Mouse (Mus musculus): ENCODE results near the gene Pitpnm2. TPM values are rescaled to one million over a fixed set of nuclear protein-coding genes. Genes with fewer than 3 reads are reported as not detected.

Gene Pitpnm2
- polyA plus RNA-seq, 2 experiments: 1.9 to 4.7 TPM

DNA sequence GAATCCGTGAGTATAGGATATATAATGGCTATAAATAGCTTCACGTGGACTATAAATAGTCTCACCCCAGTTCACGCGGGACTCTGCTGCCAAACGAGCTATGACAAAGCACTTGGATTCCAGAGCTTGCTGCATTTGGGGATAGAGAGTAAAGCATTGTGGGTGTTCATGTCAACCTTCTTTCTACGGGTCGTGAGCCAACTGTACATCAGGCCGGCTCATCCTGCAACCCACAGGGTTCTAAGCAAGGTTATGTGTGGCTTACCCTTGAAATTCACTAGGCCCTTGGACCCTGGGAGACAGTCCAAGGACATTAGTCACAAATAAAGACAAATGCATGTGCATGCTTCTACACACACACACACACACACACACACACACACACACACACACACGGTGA is 77.8 kb downstream of the Pitpnm2 start:
- no peak for TF ChIP-seq CTCF (IDR thresholded peaks at IDR 0.05; ENCODE audit: low read depth)
- no peak for TF ChIP-seq EP300 (IDR thresholded peaks at IDR 0.05; ENCODE audit: low read depth)
- Histone ChIP-seq H3K4me2 (ENCODE audit: low read depth) (no peak overlapping the region), H3K9me3 (ENCODE audit: control insufficient read depth, low read length) (no peaks in the 10 kb centered on the region), H3K27ac (no peak overlapping the region), H3K36me3 (replicated peaks; ENCODE audit: control insufficient read depth, insufficient read depth, low read depth) (no peaks in the 10 kb centered on the region), H3K4me3 (ENCODE audit: insufficient read depth in 1 of 2, low read depth in 2 of 2, low read length in 2 of 2) (no peak overlapping the region), H3K4me1 (replicated peaks; ENCODE audit: control insufficient read depth in 2 of 2, insufficient read depth in 2 of 2, low read length in 1 of 2) (peaks cover 0 to 21% of the 10 kb centered on the region in 2 experiments; a peak in 2 of 4 replicates), H3K27me3 (ENCODE audit: control insufficient read depth, insufficient read depth, low read length) (no peaks in the 10 kb centered on the region), H3K9ac (replicated peaks) (no peak overlapping the region)
- DNase-seq (ENCODE audit: low read depth in 3 of 3, low spot score in 3 of 3): no peak
- WGBS (ENCODE audit: insufficient replicate concordance): 58% methylated on average over 9 of the region's 9 CpGs
- ATAC-seq (ENCODE audit: insufficient read depth): no peak

DNA sequence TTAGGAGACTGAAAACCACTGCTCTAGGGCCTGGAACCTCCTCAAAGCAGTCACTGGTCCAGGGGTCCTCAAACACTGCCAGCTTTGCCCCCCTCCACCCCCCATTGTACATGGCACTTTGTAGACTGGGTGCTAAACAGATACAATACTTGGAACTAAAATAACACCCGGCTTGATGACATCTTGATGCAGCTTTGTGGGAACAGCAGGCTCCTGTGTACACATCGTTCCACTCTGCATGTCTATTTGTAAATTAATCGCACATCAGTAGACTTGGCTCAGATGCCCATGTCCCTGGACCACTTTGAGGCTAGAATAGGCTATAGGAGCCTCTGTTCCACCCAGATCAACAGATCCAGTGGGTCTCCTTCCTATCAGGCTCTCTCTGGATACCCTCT is 80.3 kb downstream of the Pitpnm2 start:
- Histone ChIP-seq H3K4me1 (replicated peaks; ENCODE audit: control insufficient read depth in 2 of 2, insufficient read depth in 2 of 2, low read length in 1 of 2) (peaks cover 0 to 24% of the 10 kb centered on the region in 2 experiments; a peak in 2 of 4 replicates), H3K9me3 (ENCODE audit: control insufficient read depth, low read length) (no peaks in the 10 kb centered on the region), H3K27me3 (ENCODE audit: control insufficient read depth, insufficient read depth, low read length) (no peaks in the 10 kb centered on the region), H3K4me3 (ENCODE audit: insufficient read depth in 1 of 2, low read depth in 2 of 2, low read length in 2 of 2) (no peak overlapping the region), H3K9ac (replicated peaks) (no peak overlapping the region), H3K4me2 (ENCODE audit: low read depth) (no peak overlapping the region), H3K27ac (no peak overlapping the region), H3K36me3 (replicated peaks; ENCODE audit: control insufficient read depth, insufficient read depth, low read depth) (no peaks in the 10 kb centered on the region)
- WGBS (ENCODE audit: insufficient replicate concordance): 77% methylated on average over 3 of the region's 3 CpGs
- no peak for DNase-seq (ENCODE audit: low read depth in 3 of 3, low spot score in 3 of 3)
- ATAC-seq (ENCODE audit: insufficient read depth): no peak
- no peak for TF ChIP-seq EP300 (IDR thresholded peaks at IDR 0.05; ENCODE audit: low read depth)
- no peak for TF ChIP-seq CTCF (IDR thresholded peaks at IDR 0.05; ENCODE audit: low read depth)

GRCm38 (mm10) chr5:124168428-124169223 is 80.9 kb downstream of the Pitpnm2 start:
- H3K4me1 ChIP-seq (replicated peaks; ENCODE audit: control insufficient read depth in 2 of 2, insufficient read depth in 2 of 2, low read length in 1 of 2): peaks cover 0 to 22% of the 10 kb centered on the region in 2 experiments; a peak in 2 of 4 replicates
- no peak for ATAC-seq (ENCODE audit: insufficient read depth)

DNA sequence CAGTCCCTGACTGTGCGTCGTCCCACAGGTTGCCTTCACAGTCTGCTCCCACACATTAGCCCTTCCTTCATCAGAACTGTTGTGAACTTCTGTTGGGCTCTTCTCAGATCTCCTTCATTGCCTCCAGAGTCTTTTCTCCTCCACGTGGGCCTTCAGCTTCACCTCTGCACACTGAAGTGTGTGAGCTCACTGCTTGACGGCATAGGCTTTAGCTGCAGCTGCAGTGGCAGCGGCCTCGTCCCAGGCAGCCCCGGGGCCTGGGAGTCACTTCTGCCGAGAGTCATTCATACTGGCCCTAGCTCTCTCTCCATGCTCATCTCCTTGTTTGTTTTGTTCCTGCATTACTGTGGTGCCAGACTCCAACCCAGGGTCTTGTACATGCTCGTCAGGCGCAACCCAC is 81.9 kb downstream of the Pitpnm2 start:
- Histone ChIP-seq H3K36me3 (replicated peaks; ENCODE audit: control insufficient read depth, insufficient read depth, low read depth) (no peaks in the 10 kb centered on the region), H3K4me2 (ENCODE audit: low read depth) (no peak overlapping the region), H3K4me1 (replicated peaks; ENCODE audit: control insufficient read depth in 2 of 2, insufficient read depth in 2 of 2, low read length in 1 of 2) (peaks cover 0 to 21% of the 10 kb centered on the region in 2 experiments; a peak in 2 of 4 replicates), H3K9ac (replicated peaks) (no peak overlapping the region), H3K4me3 (ENCODE audit: insufficient read depth in 1 of 2, low read depth in 2 of 2, low read length in 2 of 2) (no peak overlapping the region), H3K9me3 (ENCODE audit: control insufficient read depth, low read length) (no peaks in the 10 kb centered on the region), H3K27ac (no peak overlapping the region), H3K27me3 (ENCODE audit: control insufficient read depth, insufficient read depth, low read length) (no peaks in the 10 kb centered on the region)
- DNase-seq (ENCODE audit: low read depth in 3 of 3, low spot score in 3 of 3) (no peak), ATAC-seq (ENCODE audit: insufficient read depth) (no peak)
- WGBS (ENCODE audit: insufficient replicate concordance): 68% methylated on average over 10 of the region's 10 CpGs
- no peak for TF ChIP-seq EP300 (IDR thresholded peaks at IDR 0.05; ENCODE audit: low read depth)
- TF ChIP-seq CTCF (IDR thresholded peaks at IDR 0.05; ENCODE audit: low read depth): no peak

More at GRCm38 (mm10) chr5:124168428-124169223, 80.9 kb downstream of the Pitpnm2 start:
- DNase-seq (ENCODE audit: low read depth in 3 of 3, low spot score in 3 of 3): no peak
- no peak overlapping the region for H3K4me3 ChIP-seq (ENCODE audit: insufficient read depth in 1 of 2, low read depth in 2 of 2, low read length in 2 of 2)
- no peaks in the 10 kb centered on the region for H3K27me3 ChIP-seq (ENCODE audit: control insufficient read depth, insufficient read depth, low read length)
- no peak overlapping the region for H3K4me2 ChIP-seq (ENCODE audit: low read depth)
- TF ChIP-seq EP300 (IDR thresholded peaks at IDR 0.05; ENCODE audit: low read depth) (no peak), CTCF (IDR thresholded peaks at IDR 0.05; ENCODE audit: low read depth) (no peak)
- no peak overlapping the region for H3K27ac ChIP-seq
- H3K9ac ChIP-seq (replicated peaks): no peak overlapping the region
- H3K36me3 ChIP-seq (replicated peaks; ENCODE audit: control insufficient read depth, insufficient read depth, low read depth): no peaks in the 10 kb centered on the region
- H3K9me3 ChIP-seq (ENCODE audit: control insufficient read depth, low read length): no peaks in the 10 kb centered on the region
- WGBS (ENCODE audit: insufficient replicate concordance): 75% methylated on average over 12 of the region's 12 CpGs

DNA sequence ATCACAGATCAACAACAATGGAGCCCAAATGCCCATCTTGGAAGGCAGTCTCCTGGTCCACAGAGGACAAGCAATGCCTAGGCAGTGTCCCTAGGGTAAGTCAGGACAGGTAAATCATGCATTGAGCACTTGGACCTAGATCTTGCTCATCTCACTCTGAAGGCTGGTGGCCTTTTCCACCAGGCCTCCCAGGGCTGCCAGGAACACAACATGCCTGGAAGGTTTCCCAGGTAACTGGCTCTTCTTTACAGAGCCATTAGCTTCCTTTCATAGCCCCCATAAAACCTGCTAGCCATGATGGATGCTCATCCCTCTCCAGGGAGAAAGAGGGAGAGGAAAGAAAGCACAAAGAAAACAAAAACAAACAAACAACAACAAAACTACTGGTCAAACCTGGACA is 82.8 kb downstream of the Pitpnm2 start:
- ATAC-seq (ENCODE audit: insufficient read depth): no peak
- TF ChIP-seq EP300 (IDR thresholded peaks at IDR 0.05; ENCODE audit: low read depth) (no peak), CTCF (IDR thresholded peaks at IDR 0.05; ENCODE audit: low read depth) (no peak)
- H3K27me3 ChIP-seq (ENCODE audit: control insufficient read depth, insufficient read depth, low read length): no peaks in the 10 kb centered on the region
- no peak for DNase-seq (ENCODE audit: low read depth in 3 of 3, low spot score in 3 of 3)
- no peaks in the 10 kb centered on the region for H3K36me3 ChIP-seq (replicated peaks; ENCODE audit: control insufficient read depth, insufficient read depth, low read depth)
- H3K4me1 ChIP-seq (replicated peaks; ENCODE audit: control insufficient read depth in 2 of 2, insufficient read depth in 2 of 2, low read length in 1 of 2): peaks cover 0 to 13% of the 10 kb centered on the region in 2 experiments; a peak in 2 of 4 replicates
- H3K9me3 ChIP-seq (ENCODE audit: control insufficient read depth, low read length): no peaks in the 10 kb centered on the region
- H3K4me3 ChIP-seq (ENCODE audit: insufficient read depth in 1 of 2, low read depth in 2 of 2, low read length in 2 of 2): no peak overlapping the region
- no peak overlapping the region for H3K27ac ChIP-seq
- H3K4me2 ChIP-seq (ENCODE audit: low read depth): no peak overlapping the region
- H3K9ac ChIP-seq (replicated peaks): no peak overlapping the region

Measured in liver, embryonic 14.5 days (tissue).